Mouse (Mus musculus) olfactory bulb, adult 2 months (tissue): ENCODE results near the gene Sfxn4. TPM values are rescaled to one million over a fixed set of nuclear protein-coding genes. Genes with fewer than 3 reads are reported as not detected.
"Not testable (repeated sequence)": the region's sequence is repeated elsewhere in the genome, so short reads cannot be mapped to it uniquely, and the experiment has no call there.

ENCODE experiments used
- H3K27ac ChIP-seq: fragments of 200-500 bp; 2 replicates; pipeline ENCODE4 v1.5.1; 2012; ENCODE audit warnings: low read depth, low read length; ENCODE audit not compliant: insufficient read depth
- H3K4me1 ChIP-seq: fragments of 200-500 bp; 2 replicates; pipeline ENCODE4 v1.6.1; 2012; ENCODE audit warnings: low read length; ENCODE audit not compliant: control insufficient read depth, insufficient read depth
- H3K4me3 ChIP-seq: fragments of 200-500 bp; 2 replicates; pipeline ENCODE4 v1.5.1; 2012; ENCODE audit warnings: mild to moderate bottlenecking, low read depth, low read length, moderate library complexity; ENCODE audit not compliant: insufficient read depth
- CTCF ChIP-seq: fragments of 200-500 bp; IDR thresholded peaks from 2 replicates; pipeline ENCODE4 v1.5.1; 2012; ENCODE audit warnings: low read depth, mild to moderate bottlenecking, low read length, moderate library complexity; ENCODE audit not compliant: insufficient read depth
- POLR2A ChIP-seq: fragments of 200-500 bp; IDR thresholded peaks from 2 replicates; pipeline ENCODE4 v1.6.1; 2012; ENCODE audit warnings: mild to moderate bottlenecking, low read depth, low read length, moderate library complexity; ENCODE audit not compliant: insufficient read depth
- WGBS: fragments of 180-500 bp; shearing (Covaris S2); methylation state at CpG from one replicate; pipeline ENCODE4 v1.1.7; 2018; 5-methylcytosine and 5-hydroxymethylcytosine counted together
- polyA plus RNA-seq: library from polyadenylated mRNA; stranded (reverse); fragments of >200 nt; gene quantifications from 2 replicates; pipeline ENCODE4 v1.2.4, GENCODE M21; 2012; ENCODE audit warnings: low replicate concordance; ENCODE audit not compliant: missing spikeins, insufficient read depth, insufficient read length

Gene Sfxn4
- polyA plus RNA-seq, 1 experiment: not detected

DNA sequence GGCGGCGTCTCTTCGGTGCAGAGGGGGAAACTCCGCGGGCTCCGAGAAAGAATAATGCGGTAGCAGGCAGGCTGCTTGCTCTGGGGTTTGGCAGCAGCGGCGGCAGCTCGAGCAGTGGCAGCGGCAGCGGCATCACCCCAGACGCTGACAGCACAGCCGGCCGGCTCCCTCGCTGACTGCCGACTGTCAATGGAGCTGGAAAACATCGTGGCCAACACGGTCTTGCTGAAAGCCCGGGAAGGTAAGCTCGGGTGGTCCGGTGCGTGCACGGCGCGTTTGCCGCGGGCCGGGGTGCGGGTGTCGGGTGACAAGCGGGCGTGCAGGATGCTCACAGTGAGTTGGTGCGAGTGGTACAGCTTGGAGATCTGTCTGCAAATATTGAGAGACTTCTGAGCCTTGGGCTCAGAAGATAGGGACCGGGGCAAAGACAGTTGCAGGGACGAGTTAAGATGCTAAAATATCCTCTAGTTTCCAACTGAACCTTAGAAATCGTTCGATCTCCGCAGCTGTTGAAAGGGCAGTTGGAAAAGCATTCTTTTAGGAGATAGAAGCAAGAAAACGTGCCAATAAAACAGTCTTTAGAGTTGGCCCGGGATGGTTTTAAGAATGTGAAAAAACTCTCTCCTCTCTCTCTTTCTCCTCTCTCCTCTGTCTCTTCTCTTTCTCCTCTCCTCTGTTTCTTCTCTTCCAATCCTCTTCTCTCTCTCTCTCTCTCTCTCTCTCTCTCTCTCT is 29.3 kb upstream of the Sfxn4 start:
- Histone ChIP-seq H3K4me3 (peak overlapping the region; percentile 89), H3K27ac (peak overlapping the region; percentile 29), H3K4me1 (0 out of 2 replicates have a peak, but pooled peaks cover 3% of the 10 kb centered on the region)
- no peak for TF ChIP-seq POLR2A
- no peak for TF ChIP-seq CTCF
- WGBS: under 1% methylated on average over 39 of the region's 41 CpGs

DNA sequence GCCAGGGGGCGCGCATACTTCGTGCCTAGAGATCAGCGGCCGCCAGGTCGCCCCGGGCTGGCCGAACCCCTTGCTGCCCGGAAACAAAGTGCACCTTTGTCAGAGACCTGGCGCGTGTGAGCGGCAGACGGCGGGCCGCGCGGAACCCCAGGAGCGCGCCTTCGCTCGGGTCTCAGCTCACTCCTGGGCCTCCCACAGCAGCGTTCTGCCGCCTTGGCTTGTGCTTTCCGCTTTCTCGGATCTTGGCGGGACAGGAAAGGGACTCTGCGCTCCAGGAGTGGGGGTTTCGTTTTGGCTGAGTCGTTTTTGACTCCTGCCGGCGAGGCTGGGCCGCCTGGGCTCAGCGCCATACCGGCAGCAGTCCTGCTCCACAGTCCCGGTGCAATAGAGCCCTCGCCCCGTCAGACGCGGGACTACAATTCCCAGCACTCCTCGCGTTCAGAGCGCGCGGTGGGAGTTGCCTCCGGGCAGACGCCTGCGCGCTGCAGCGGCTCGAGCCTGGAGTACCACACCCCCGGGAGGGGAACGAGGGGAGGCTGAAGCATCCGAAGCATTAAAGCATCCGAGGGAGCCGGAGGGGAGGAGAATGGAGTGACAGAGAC is 28.5 kb upstream of the Sfxn4 start, which contains the start of gene Grk5:
TSS of gene Grk5 (plus strand) at position 36 of the 602 bp plus-strand sequence.
- peak within 1 kb of the TSS; percentile 89 for H3K4me3 ChIP-seq
- peak within 1 kb of the TSS; percentile 72 for H3K27ac ChIP-seq
- WGBS: under 1% methylated on average over 55 of the region's 55 CpGs
- TF ChIP-seq POLR2A: 0 out of 2 replicates have a peak, but pooled peaks have one; percentile 22
- peak; percentile 95 for TF ChIP-seq CTCF
- 0 out of 2 replicates have a peak, but pooled peaks cover 3% of the 10 kb centered on the region for H3K4me1 ChIP-seq

DNA sequence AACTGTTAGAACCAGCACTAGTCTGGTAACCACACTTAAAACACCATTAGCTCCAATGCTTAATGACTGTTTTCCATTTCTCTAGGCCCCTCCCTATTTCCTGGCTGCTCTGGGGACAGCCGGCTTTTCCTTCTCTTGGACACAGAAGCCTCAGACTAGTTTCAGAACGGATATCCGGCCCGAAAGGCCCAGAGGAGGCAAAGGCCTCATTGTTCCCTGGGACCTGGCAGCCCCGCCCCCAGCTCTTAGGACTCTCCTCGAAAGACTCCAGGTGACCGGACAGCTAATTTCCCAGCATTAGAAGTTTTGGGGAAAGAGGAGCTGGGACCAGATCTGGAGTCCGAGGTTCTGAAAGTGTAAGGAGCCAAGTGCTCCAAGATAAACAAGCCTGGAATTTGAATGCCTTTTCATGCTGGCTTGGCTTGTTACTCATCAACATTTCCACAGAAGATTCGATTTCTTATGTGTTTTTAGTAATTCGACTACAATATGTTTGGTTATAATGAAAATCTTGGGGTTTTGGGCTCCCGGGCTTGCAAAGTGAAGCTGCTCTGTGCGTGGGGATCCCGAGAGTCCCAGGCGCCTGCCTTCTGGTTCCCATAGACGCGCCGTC is 27.9 kb upstream of the Sfxn4 start:
- H3K4me3 ChIP-seq: peak overlapping the region; percentile 89
- no peak for TF ChIP-seq POLR2A
- no peak for TF ChIP-seq CTCF
- H3K27ac ChIP-seq: no peak overlapping the region
- H3K4me1 ChIP-seq: 0 out of 2 replicates have a peak, but pooled peaks cover 3% of the 10 kb centered on the region
- WGBS: 8% methylated on average over 17 of the region's 17 CpGs

DNA sequence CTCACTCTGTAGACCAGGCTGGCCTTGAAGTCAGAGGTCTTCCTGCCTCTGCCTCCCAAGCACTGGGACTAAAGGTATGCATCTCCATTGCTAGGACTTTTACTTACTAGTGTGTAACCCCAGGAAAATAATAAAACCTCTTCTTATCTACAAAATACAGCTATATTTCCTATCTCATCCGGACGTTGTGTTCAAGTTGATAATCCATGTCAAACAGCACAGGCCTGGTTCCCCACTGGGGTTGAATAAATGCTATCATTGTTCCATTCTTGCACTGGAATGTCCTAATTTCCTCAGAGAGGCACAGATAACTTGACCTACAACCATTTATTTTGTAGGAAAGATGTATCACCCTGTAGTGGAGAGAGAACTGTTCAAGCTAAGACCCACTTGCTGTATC is 26.4 kb upstream of the Sfxn4 start:
- TF ChIP-seq CTCF (no peak), POLR2A (no peak)
- Histone ChIP-seq H3K4me3 (no peak overlapping the region), H3K27ac (no peak overlapping the region), H3K4me1 (0 out of 2 replicates have a peak, but pooled peaks cover 3% of the 10 kb centered on the region)
- 81% methylated on average over 2 of the region's 2 CpGs for WGBS

DNA sequence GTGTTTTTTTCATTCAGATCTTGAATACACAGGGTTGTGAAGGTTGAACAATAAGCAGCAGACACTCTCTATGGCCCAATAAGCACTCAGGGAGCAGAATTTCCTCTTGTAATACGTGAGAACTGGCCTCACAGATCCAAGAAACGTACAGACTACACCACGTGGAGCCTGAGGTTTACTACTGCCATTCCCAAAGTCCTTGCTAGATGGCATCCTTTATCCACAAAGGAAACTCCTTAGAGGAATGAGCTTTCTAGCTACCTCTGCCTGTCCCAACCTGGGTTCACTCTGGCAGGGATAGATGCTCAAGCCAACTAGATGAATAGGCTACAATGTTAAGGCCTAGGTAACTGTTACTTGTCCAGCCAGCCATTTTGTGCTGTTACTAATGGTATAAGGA is 21.9 kb upstream of the Sfxn4 start:
- 6% methylated on average over 3 of the region's 3 CpGs for WGBS
- H3K4me1 ChIP-seq: no peaks in the 10 kb centered on the region
- H3K4me3 ChIP-seq: no peak overlapping the region
- H3K27ac ChIP-seq: no peak overlapping the region
- TF ChIP-seq CTCF (no peak), POLR2A (no peak)

DNA sequence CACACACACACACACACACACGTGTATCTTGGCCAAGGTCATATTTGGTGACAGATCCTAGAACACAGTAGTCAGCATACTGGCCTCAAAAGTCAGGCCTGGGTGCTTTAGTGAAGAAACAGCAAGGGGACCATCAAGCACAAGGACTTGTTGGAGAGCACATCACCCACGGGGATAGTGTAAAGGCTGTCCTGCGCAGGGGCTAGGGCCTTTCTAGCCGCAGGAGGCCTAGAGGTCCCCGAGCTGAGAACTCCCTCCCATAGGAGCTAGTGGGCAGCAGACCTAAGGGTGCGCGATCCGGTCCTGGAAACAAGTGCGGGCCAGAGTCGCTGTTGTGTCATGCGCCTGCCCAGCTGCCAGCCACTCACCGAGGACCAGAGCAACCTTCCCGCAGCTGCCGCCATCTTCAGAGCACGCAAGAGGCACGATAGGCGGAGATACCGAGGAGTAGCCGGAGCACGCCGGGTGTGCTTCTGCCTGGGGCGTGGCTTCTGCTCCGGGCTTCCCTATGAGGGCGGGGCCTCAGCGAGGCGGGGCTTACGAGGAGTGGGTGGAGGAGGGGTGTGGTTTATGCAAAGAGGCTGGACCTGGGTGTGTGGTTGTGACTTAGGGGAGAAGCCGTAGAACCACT is 12.9 kb upstream of the Sfxn4 start, which contains the start of gene Prdx3:
TSS of gene Prdx3 (minus strand) at position 493 of the 631 bp plus-strand sequence.
- H3K4me1 ChIP-seq: peaks cover 3% of the 10 kb centered on the region
- peak within 1 kb of the TSS; percentile 56 for H3K27ac ChIP-seq
- H3K4me3 ChIP-seq: peak within 1 kb of the TSS; percentile 58
- TF ChIP-seq CTCF: no peak
- peak; percentile 64 for TF ChIP-seq POLR2A
- under 1% methylated on average over 28 of the region's 28 CpGs for WGBS

DNA sequence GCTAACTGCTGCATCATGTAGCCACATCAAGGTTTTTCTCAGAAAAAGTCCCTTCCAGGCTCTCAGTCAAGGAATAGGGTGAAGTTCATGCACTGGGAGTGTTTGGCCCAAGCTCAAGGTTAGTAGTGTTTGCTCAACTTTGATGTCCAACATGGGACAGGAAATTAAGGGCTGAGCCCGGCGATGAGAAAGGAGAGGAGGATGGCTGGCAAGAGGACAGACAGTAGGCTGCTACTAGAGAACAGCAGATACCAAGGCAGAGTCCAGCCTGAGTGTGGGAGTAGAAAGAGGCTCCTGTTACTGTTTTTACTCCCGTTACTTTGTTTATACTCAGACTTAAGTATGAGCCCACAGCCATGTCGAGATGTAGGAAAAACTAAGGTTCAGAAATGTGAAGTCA is 12.2 kb upstream of the Sfxn4 start:
- Histone ChIP-seq H3K4me3 (peak overlapping the region; percentile 58), H3K27ac (no peak overlapping the region), H3K4me1 (peaks cover 3% of the 10 kb centered on the region)
- TF ChIP-seq CTCF (no peak), POLR2A (no peak)
- WGBS: 16% methylated on average over 4 of the region's 4 CpGs

DNA sequence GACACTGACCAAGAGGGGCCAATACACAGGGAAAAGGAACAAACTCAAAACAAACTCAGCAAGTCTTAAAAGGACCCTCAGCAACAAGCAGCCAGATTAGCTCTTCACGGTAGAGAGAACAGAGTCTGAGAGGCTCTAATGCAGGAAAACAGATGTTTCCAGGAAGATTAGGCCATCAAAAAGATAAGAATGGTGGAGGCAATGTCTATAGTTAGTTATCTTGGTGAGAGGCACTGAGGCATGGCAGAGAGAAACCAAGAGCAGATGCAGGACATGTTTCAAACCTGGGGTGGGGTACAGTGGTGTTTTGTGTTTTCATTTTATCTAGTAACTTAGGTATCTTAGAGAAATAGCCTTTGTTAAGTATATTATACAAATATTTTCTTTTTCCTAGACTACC is 11.0 kb upstream of the Sfxn4 start:
- Histone ChIP-seq H3K4me3 (no peak overlapping the region), H3K4me1 (peaks cover 3% of the 10 kb centered on the region), H3K27ac (no peak overlapping the region)
- 50% methylated on average over 1 of the region's 1 CpGs for WGBS
- TF ChIP-seq CTCF: no peak
- TF ChIP-seq POLR2A: no peak

DNA sequence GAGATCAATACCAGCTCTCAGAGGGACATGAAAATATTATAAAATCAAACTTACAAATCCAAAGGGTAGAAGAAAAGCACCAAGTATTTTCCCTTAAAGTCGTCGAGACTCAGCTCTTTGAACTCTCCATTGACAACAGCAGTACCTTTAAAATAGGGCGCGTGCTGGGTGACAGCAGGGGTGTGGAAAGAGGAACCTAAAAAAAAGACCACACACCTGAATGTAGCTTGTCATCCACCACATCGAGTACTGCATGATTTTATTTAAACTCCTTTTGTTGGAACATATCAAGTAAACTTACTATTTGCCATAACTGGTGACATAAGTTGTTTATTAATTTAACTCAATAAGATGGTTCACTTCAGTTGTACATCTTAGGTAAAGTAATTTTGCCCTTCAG is 10.1 kb upstream of the Sfxn4 start:
- WGBS: 89% methylated on average over 5 of the region's 5 CpGs
- H3K27ac ChIP-seq: no peak overlapping the region
- peaks cover 3% of the 10 kb centered on the region for H3K4me1 ChIP-seq
- TF ChIP-seq POLR2A: no peak
- TF ChIP-seq CTCF: no peak
- H3K4me3 ChIP-seq: no peak overlapping the region

DNA sequence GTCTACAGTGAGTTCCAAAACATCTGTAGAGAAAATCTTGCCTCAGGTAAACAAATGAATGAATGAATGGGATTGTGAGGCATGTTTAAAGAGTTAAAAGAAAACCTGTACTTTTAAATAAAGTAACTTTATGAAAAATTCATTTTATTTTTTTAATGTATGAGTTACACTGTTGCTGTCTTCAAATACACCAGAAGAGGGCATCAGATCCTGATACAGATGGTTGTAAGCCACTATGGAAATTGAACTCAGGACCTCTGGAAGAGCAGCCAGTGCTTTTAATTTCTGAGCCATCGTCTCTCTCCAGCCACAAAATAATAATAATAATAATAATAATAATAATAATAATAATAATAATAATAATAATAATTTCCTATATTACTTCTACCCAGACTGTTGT is 9.2 kb upstream of the Sfxn4 start:
- no peak overlapping the region for H3K4me3 ChIP-seq
- TF ChIP-seq CTCF (no peak), POLR2A (no peak)
- peaks cover 3% of the 10 kb centered on the region for H3K4me1 ChIP-seq
- 78% methylated on average over 1 of the region's 1 CpGs for WGBS
- H3K27ac ChIP-seq: no peak overlapping the region

DNA sequence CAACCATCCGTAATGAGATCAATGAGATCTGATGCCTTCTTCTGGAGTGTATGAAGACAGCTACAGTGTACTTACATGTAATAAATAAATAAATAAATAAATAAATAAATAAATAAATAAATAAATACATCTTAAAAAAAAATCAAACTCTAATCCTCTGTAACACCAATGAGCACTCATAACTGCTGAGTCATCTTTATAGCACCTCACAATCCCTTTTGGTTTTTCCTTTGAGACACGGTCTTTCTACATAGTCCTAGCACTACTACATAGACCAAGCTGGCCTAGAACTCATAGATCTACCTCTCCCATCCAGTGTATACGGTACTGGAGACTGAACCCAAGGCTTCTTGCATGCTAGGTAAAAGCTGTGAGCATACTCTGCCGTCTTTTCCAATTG is 4.9 kb upstream of the Sfxn4 start:
- not testable (repeated sequence) for H3K4me1 ChIP-seq, H3K4me3 ChIP-seq, H3K27ac ChIP-seq
- WGBS: 96% methylated on average over 4 of the region's 4 CpGs
